Mouse (Mus musculus): ENCODE data around the gene Tigd2. TPM values are rescaled to one million over a fixed set of nuclear protein-coding genes. Genes with fewer than 3 reads are reported as not detected.

Tigd2 gene
- 9.8 and 10.4 TPM in 2 replicates for polyA plus RNA-seq (2015; fragmentation: Nextera tagmentation; extraction: Ambion mirVana)

DNA sequence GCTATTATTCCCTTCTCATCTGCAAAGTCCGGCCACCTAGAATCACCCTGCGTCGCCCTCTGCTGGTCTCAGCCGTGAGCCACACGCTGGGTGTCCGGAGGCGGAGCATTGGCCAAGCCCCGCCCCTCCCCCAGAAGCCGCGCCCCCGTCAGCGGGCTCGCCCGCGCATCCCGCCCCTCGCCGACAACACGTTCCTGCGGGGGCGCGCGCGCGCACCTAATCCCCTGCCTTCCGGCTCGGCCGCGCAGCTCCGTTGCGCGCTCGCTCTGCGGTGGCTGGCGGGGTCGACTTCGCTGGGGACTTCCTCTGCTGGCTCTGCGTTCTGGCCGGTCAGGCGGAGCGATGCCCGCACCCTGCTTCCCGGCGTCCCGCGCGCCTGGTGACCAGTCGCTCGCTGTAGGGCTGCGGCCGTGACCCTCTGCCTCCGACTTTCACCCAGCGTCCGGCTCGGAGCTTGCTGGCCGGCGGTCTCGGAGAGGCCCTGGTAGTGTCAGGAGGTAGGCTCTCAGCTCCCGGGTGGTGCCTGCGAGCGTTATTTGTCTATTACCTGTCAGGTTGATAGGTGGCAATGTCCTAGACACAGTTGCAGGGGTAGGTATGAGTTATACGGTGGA lies at the start of gene Tigd2:
Gene Tigd2, plus strand, starts transcription at position 186 of the 614 bp plus-strand sequence.

Other genes starting within 250 kb of the Tigd2 start
- 2.1 and 3.5 TPM in 2 replicates for gene Fam13a, start 184.3 kb upstream of the Tigd2 start, polyA plus RNA-seq (2015; fragmentation: Nextera tagmentation; extraction: Ambion mirVana)
- gene Gprin3, start 217.4 kb downstream of the Tigd2 start, polyA plus RNA-seq (2015; fragmentation: Nextera tagmentation; extraction: Ambion mirVana), result 0.63 and 0.64 TPM in 2 replicates